Mouse (Mus musculus): Measurements from ENCODE around the gene Azgp1. TPM values are rescaled to one million over a fixed set of nuclear protein-coding genes. Genes with fewer than 3 reads are reported as not detected.
"Not testable (repeated sequence)": the region's sequence is repeated elsewhere in the genome, so short reads cannot be mapped to it uniquely, and the experiment has no call there.

The Azgp1 gene
- total and polyA plus RNA-seq, 2 experiments from 2014 or later: not detected

GRCm38 (mm10) chr5:138016997-138017396, 35.7 kb downstream of the Azgp1 start:
- Histone ChIP-seq H3K9me3 (ENCODE audit: low read length) (no peaks in the 10 kb centered on the region), H3K27me3 (ENCODE audit: insufficient read depth, low read length) (no peaks in the 10 kb centered on the region), H3K27ac (no peak overlapping the region), H3K9ac (replicated peaks; ENCODE audit: low read length) (no peak overlapping the region), H3K4me1 (ENCODE audit: insufficient read depth, low read length) (no peaks in the 10 kb centered on the region), H3K4me3 (ENCODE audit: low read length) (no peak overlapping the region), H3K4me2 (ENCODE audit: low read depth, low read length) (no peak overlapping the region), H3K36me3 (ENCODE audit: insufficient read depth, low read length) (no peaks in the 10 kb centered on the region)
- no peak for ATAC-seq
- no peak for DNase-seq (ENCODE audit: low spot score)
- no peak for TF ChIP-seq CTCF (IDR thresholded peaks at IDR 0.05; ENCODE audit: low read depth)

GRCm38 (mm10) chr5:138019577-138019976, 38.3 kb downstream of the Azgp1 start:
- H3K27ac ChIP-seq; H3K27me3 ChIP-seq (ENCODE audit: insufficient read depth, low read length); H3K9ac ChIP-seq (replicated peaks; ENCODE audit: low read length); H3K4me2 ChIP-seq (ENCODE audit: low read depth, low read length); ATAC-seq; H3K36me3 ChIP-seq (ENCODE audit: insufficient read depth, low read length); H3K4me3 ChIP-seq (ENCODE audit: low read length); H3K4me1 ChIP-seq (ENCODE audit: insufficient read depth, low read length); H3K9me3 ChIP-seq (ENCODE audit: low read length); DNase-seq (ENCODE audit: low spot score): not testable (repeated sequence)
- 84% methylated on average over 3 of the region's 4 CpGs for WGBS

GRCm38 (mm10) chr5:138020961-138021479, 39.7 kb downstream of the Azgp1 start, which contains the start of the genes Smok3a and Smok3b:
TSS of gene Smok3a (plus strand) at chr5:138021261.
TSS of gene Smok3b (plus strand) at chr5:138021429.
- not testable (repeated sequence) for DNase-seq (ENCODE audit: low spot score); H3K27ac ChIP-seq; H3K9ac ChIP-seq (replicated peaks; ENCODE audit: low read length); H3K9me3 ChIP-seq (ENCODE audit: low read length); H3K4me3 ChIP-seq (ENCODE audit: low read length); H3K4me2 ChIP-seq (ENCODE audit: low read depth, low read length); H3K36me3 ChIP-seq (ENCODE audit: insufficient read depth, low read length); H3K4me1 ChIP-seq (ENCODE audit: insufficient read depth, low read length); H3K27me3 ChIP-seq (ENCODE audit: insufficient read depth, low read length); ATAC-seq
- WGBS: 91% methylated on average over 3 of the region's 7 CpGs

Other genes with a start within 250 kb of the Azgp1 start
- 192 and 215 TPM in 2 replicates for gene Nyap1, start 239.9 kb upstream of the Azgp1 start, total RNA-seq (2014; rRNA removed)
- gene Nyap1, start 239.9 kb upstream of the Azgp1 start, polyA plus RNA-seq (2015; fragmentation: Nextera tagmentation; extraction: Ambion mirVana): 30.0 and 33.2 TPM in 2 replicates
- gene Tsc22d4, start 235.8 kb upstream of the Azgp1 start, total RNA-seq (2014; rRNA removed): 383 and 444 TPM in 2 replicates
- 251 and 270 TPM in 2 replicates for gene Tsc22d4, start 235.8 kb upstream of the Azgp1 start, polyA plus RNA-seq (2015; fragmentation: Nextera tagmentation; extraction: Ambion mirVana)
- 52.8 and 67.0 TPM in 2 replicates for gene Ppp1r35, start 202.7 kb upstream of the Azgp1 start, total RNA-seq (2014; rRNA removed)
- 35.5 and 37.1 TPM in 2 replicates for gene Ppp1r35, start 202.7 kb upstream of the Azgp1 start, polyA plus RNA-seq (2015; fragmentation: Nextera tagmentation; extraction: Ambion mirVana)
- 40.3 and 49.2 TPM in 2 replicates for gene Mepce, start 193.9 kb upstream of the Azgp1 start, total RNA-seq (2014; rRNA removed)
- gene Mepce, start 193.9 kb upstream of the Azgp1 start, polyA plus RNA-seq (2015; fragmentation: Nextera tagmentation; extraction: Ambion mirVana): 16.8 and 17.1 TPM in 2 replicates
- gene Zcwpw1, start 193.7 kb upstream of the Azgp1 start, total RNA-seq (2014; rRNA removed): 3.8 and 4.9 TPM in 2 replicates
- 11.4 TPM in 2 replicates for gene Zcwpw1, start 193.7 kb upstream of the Azgp1 start, polyA plus RNA-seq (2015; fragmentation: Nextera tagmentation; extraction: Ambion mirVana)
- 0.07 and 0.47 TPM in 2 replicates for gene Pilra, start 145.2 kb upstream of the Azgp1 start, total RNA-seq (2014; rRNA removed)
- 0.43 and 0.46 TPM in 2 replicates for gene Pilra, start 145.2 kb upstream of the Azgp1 start, polyA plus RNA-seq (2015; fragmentation: Nextera tagmentation; extraction: Ambion mirVana)
- not detected in 2 replicates for gene Pilrb1, start 123.4 kb upstream of the Azgp1 start, total RNA-seq (2014; rRNA removed)
- not detected in 2 replicates for gene Pilrb1, start 123.4 kb upstream of the Azgp1 start, polyA plus RNA-seq (2015; fragmentation: Nextera tagmentation; extraction: Ambion mirVana)
- gene Pilrb2, start 109.7 kb upstream of the Azgp1 start, total RNA-seq (2014; rRNA removed): not detected in 2 replicates
- not detected in 2 replicates for gene Pilrb2, start 109.7 kb upstream of the Azgp1 start, polyA plus RNA-seq (2015; fragmentation: Nextera tagmentation; extraction: Ambion mirVana)
- gene Cyp3a13, start 59.9 kb upstream of the Azgp1 start, total RNA-seq (2014; rRNA removed): 0.16 TPM in 1 of 2 replicates, not detected in the other
- 0.05 TPM in 1 of 2 replicates, not detected in the other for gene Cyp3a13, start 59.9 kb upstream of the Azgp1 start, polyA plus RNA-seq (2015; fragmentation: Nextera tagmentation; extraction: Ambion mirVana)
- gene Gjc3, start 18.4 kb upstream of the Azgp1 start, total RNA-seq (2014; rRNA removed): 6.0 and 8.4 TPM in 2 replicates
- gene Gjc3, start 18.4 kb upstream of the Azgp1 start, polyA plus RNA-seq (2015; fragmentation: Nextera tagmentation; extraction: Ambion mirVana): 5.8 and 6.6 TPM in 2 replicates
- gene Smok3a, start 39.7 kb downstream of the Azgp1 start, total RNA-seq (2014; rRNA removed): not detected in 2 replicates
- gene Smok3a, start 39.7 kb downstream of the Azgp1 start, polyA plus RNA-seq (2015; fragmentation: Nextera tagmentation; extraction: Ambion mirVana): not detected in 2 replicates
- gene Smok3b, start 39.9 kb downstream of the Azgp1 start, total RNA-seq (2014; rRNA removed): not detected in 2 replicates
- not detected in 2 replicates for gene Smok3b, start 39.9 kb downstream of the Azgp1 start, polyA plus RNA-seq (2015; fragmentation: Nextera tagmentation; extraction: Ambion mirVana)
- gene Smok3c, start 71.7 kb downstream of the Azgp1 start, total RNA-seq (2014; rRNA removed): not detected in 2 replicates
- not detected in 2 replicates for gene Smok3c, start 71.7 kb downstream of the Azgp1 start, polyA plus RNA-seq (2015; fragmentation: Nextera tagmentation; extraction: Ambion mirVana)
- 36.8 and 37.8 TPM in 2 replicates for gene Zkscan1, start 103.6 kb downstream of the Azgp1 start, total RNA-seq (2014; rRNA removed)
- 11.7 and 12.0 TPM in 2 replicates for gene Zkscan1, start 103.6 kb downstream of the Azgp1 start, polyA plus RNA-seq (2015; fragmentation: Nextera tagmentation; extraction: Ambion mirVana)
- gene Zscan21, start 135.4 kb downstream of the Azgp1 start, total RNA-seq (2014; rRNA removed): 14.7 and 15.4 TPM in 2 replicates
- 50.3 and 52.1 TPM in 2 replicates for gene Zscan21, start 135.4 kb downstream of the Azgp1 start, polyA plus RNA-seq (2015; fragmentation: Nextera tagmentation; extraction: Ambion mirVana)
- gene Zfp113, start 174.2 kb downstream of the Azgp1 start, total RNA-seq (2014; rRNA removed): 11.6 and 43.2 TPM in 2 replicates
- 7.9 and 11.3 TPM in 2 replicates for gene Zfp113, start 174.2 kb downstream of the Azgp1 start, polyA plus RNA-seq (2015; fragmentation: Nextera tagmentation; extraction: Ambion mirVana)
- gene Cops6, start 179.6 kb downstream of the Azgp1 start, total RNA-seq (2014; rRNA removed): 42.9 and 57.8 TPM in 2 replicates
- 294 and 302 TPM in 2 replicates for gene Cops6, start 179.6 kb downstream of the Azgp1 start, polyA plus RNA-seq (2015; fragmentation: Nextera tagmentation; extraction: Ambion mirVana)
- gene Ap4m1, start 190.5 kb downstream of the Azgp1 start, total RNA-seq (2014; rRNA removed): 30.3 and 46.9 TPM in 2 replicates
- 14.5 and 16.5 TPM in 2 replicates for gene Ap4m1, start 190.5 kb downstream of the Azgp1 start, polyA plus RNA-seq (2015; fragmentation: Nextera tagmentation; extraction: Ambion mirVana)
- gene Mcm7, start 190.9 kb downstream of the Azgp1 start, total RNA-seq (2014; rRNA removed): 41.6 and 43.0 TPM in 2 replicates
- gene Mcm7, start 190.9 kb downstream of the Azgp1 start, polyA plus RNA-seq (2015; fragmentation: Nextera tagmentation; extraction: Ambion mirVana): 58.8 and 63.3 TPM in 2 replicates
- 67.2 and 70.2 TPM in 2 replicates for gene Taf6, start 205.9 kb downstream of the Azgp1 start, total RNA-seq (2014; rRNA removed)
- gene Taf6, start 205.9 kb downstream of the Azgp1 start, polyA plus RNA-seq (2015; fragmentation: Nextera tagmentation; extraction: Ambion mirVana): 48.2 and 49.9 TPM in 2 replicates
- gene Cnpy4, start 206.0 kb downstream of the Azgp1 start, total RNA-seq (2014; rRNA removed): 11.0 and 11.1 TPM in 2 replicates
- 20.8 and 23.4 TPM in 2 replicates for gene Cnpy4, start 206.0 kb downstream of the Azgp1 start, polyA plus RNA-seq (2015; fragmentation: Nextera tagmentation; extraction: Ambion mirVana)
- gene Mblac1, start 212.8 kb downstream of the Azgp1 start, total RNA-seq (2014; rRNA removed): 9.5 and 16.5 TPM in 2 replicates
- gene Mblac1, start 212.8 kb downstream of the Azgp1 start, polyA plus RNA-seq (2015; fragmentation: Nextera tagmentation; extraction: Ambion mirVana): 9.3 and 10.6 TPM in 2 replicates
- gene Nxpe5, start 244.4 kb downstream of the Azgp1 start, total RNA-seq (2014; rRNA removed): 0.37 TPM in 1 of 2 replicates, not detected in the other
- gene Nxpe5, start 244.4 kb downstream of the Azgp1 start, polyA plus RNA-seq (2015; fragmentation: Nextera tagmentation; extraction: Ambion mirVana): 0.06 TPM in 1 of 2 replicates, not detected in the other